Mouse (Mus musculus) frontal cortex, adult (tissue): ENCODE results near the gene Cgnl1.

ENCODE experiments used
- ATAC-seq: cut with Nextera tagmentation; 2 replicates; pipeline ENCODE4 v1.9.2; 2017; ENCODE audit warnings: mild to moderate bottlenecking, moderate library complexity, mixed read lengths; ENCODE audit not compliant: low TSS enrichment

Gene Cgnl1

GRCm38 (mm10) chr9:71672495-71672894, 98.9 kb downstream of the Cgnl1 start:
- no peak for ATAC-seq

GRCm38 (mm10) chr9:71670677-71671076, 100.7 kb downstream of the Cgnl1 start:
- no peak for ATAC-seq

- ATAC-seq = no peak
Observed at GRCm38 (mm10) chr9:71667616-71668015, 103.8 kb downstream of the Cgnl1 start.

- no peak for ATAC-seq
Observed at GRCm38 (mm10) chr9:71666432-71666831, 105.0 kb downstream of the Cgnl1 start.

- ATAC-seq = no peak
Observed at GRCm38 (mm10) chr9:71665493-71665892, 105.9 kb downstream of the Cgnl1 start.

GRCm38 (mm10) chr9:71664855-71665254, 106.5 kb downstream of the Cgnl1 start:
- no peak for ATAC-seq

- ATAC-seq = no peak
Observed at GRCm38 (mm10) chr9:71663421-71664217, 107.8 kb downstream of the Cgnl1 start.

GRCm38 (mm10) chr9:71660540-71660939, 110.9 kb downstream of the Cgnl1 start:
- ATAC-seq = no peak

- no peak for ATAC-seq
Observed at GRCm38 (mm10) chr9:71659681-71660080, 111.7 kb downstream of the Cgnl1 start.

- no peak for ATAC-seq
Observed at GRCm38 (mm10) chr9:71657199-71657598, 114.2 kb downstream of the Cgnl1 start.

GRCm38 (mm10) chr9:71654861-71655260, 116.5 kb downstream of the Cgnl1 start:
- ATAC-seq = no peak

- peak; percentile 69; the same call in 1 of the 2 replicates for ATAC-seq
Observed at GRCm38 (mm10) chr9:71646115-71646514, 125.3 kb downstream of the Cgnl1 start.

- no peak for ATAC-seq
Observed at GRCm38 (mm10) chr9:71643611-71644010, 127.8 kb downstream of the Cgnl1 start.

GRCm38 (mm10) chr9:71642270-71642669, 129.1 kb downstream of the Cgnl1 start:
- no peak for ATAC-seq

- no peak for ATAC-seq
Observed at GRCm38 (mm10) chr9:71640361-71640927, 131.0 kb downstream of the Cgnl1 start.

GRCm38 (mm10) chr9:71638198-71638597, 133.2 kb downstream of the Cgnl1 start:
- no peak for ATAC-seq

GRCm38 (mm10) chr9:71636854-71637253, 134.5 kb downstream of the Cgnl1 start:
- no peak for ATAC-seq

- ATAC-seq = no peak
Observed at GRCm38 (mm10) chr9:71635627-71636026, 135.8 kb downstream of the Cgnl1 start.

- ATAC-seq = no peak
Observed at GRCm38 (mm10) chr9:71634916-71635315, 136.5 kb downstream of the Cgnl1 start.

- no peak for ATAC-seq
Observed at GRCm38 (mm10) chr9:71628921-71629320, 142.5 kb downstream of the Cgnl1 start.

- no peak for ATAC-seq
Observed at GRCm38 (mm10) chr9:71628286-71628685, 143.1 kb downstream of the Cgnl1 start.

GRCm38 (mm10) chr9:71625961-71626360, 145.4 kb downstream of the Cgnl1 start:
- ATAC-seq = no peak

GRCm38 (mm10) chr9:71624793-71625495, 146.5 kb downstream of the Cgnl1 start:
- ATAC-seq = no peak
